19 mouse cellular contexts compared by ENCODE assay signal in genomic region chr13:114394784-114395183, GRCm38 (mm10).
"Had no signal": no experiment of that assay in that cellular context is flagged by ENCODE, and none has a peak within 500 bp of the region (broad histone marks: within the 10 kb centered on the region; RNA-seq: fewer than 3 reads in every experiment).

No protein-coding gene starts in this region.

- H3K9ac ChIP-seq: liver, embryonic 13.5 days; liver, embryonic 15.5 days; liver, postnatal 0 days; lung, embryonic 15.5 days; midbrain, embryonic 13.5 days; neural tube, embryonic 12.5 days; stomach, embryonic 15.5 days had no signal

- DNase-seq: liver, embryonic 13.5 days; liver, postnatal 0 days; lung, adult 2 months; lung, postnatal 14 days; lung, postnatal 36 days; right cerebral cortex, postnatal 25 days; thymus, adult 2 months; thymus, postnatal 25 days; thymus, postnatal 4 days had no signal

- ATAC-seq: lung, postnatal 0 days; midbrain, embryonic 13.5 days; midbrain, embryonic 16.5 days had no signal

- H3K36me3 ChIP-seq: liver, embryonic 13.5 days; liver, embryonic 15.5 days; lung, embryonic 15.5 days; midbrain, embryonic 13.5 days; neural tube, embryonic 12.5 days; stomach, embryonic 15.5 days had no signal

- H3K4me2 ChIP-seq: liver, embryonic 13.5 days; liver, embryonic 15.5 days; lung, embryonic 15.5 days; midbrain, embryonic 13.5 days; neural tube, embryonic 12.5 days; stomach, embryonic 15.5 days had no signal

- H3K4me1 ChIP-seq: liver, embryonic 13.5 days; liver, embryonic 15.5 days; lung, embryonic 15.5 days; midbrain, embryonic 13.5 days; neural tube, embryonic 12.5 days; stomach, embryonic 15.5 days had no signal

- H3K27ac ChIP-seq: liver, embryonic 13.5 days; liver, embryonic 15.5 days; lung, embryonic 15.5 days; macrophage; midbrain, embryonic 13.5 days; neural tube, embryonic 12.5 days; stomach, embryonic 15.5 days; stomach, postnatal 0 days had no signal

- H3K4me3 ChIP-seq: liver, embryonic 13.5 days; liver, embryonic 15.5 days; lung, embryonic 15.5 days; megakaryocyte, embryonic 14.5 days; midbrain, embryonic 13.5 days; neural tube, embryonic 12.5 days; stomach, embryonic 15.5 days had no signal

- H3K27me3 ChIP-seq: liver, embryonic 13.5 days; liver, embryonic 15.5 days; lung, embryonic 15.5 days; megakaryocyte, embryonic 14.5 days; midbrain, embryonic 13.5 days; neural tube, embryonic 12.5 days; stomach, embryonic 15.5 days had no signal

- H3K9me3 ChIP-seq: liver, embryonic 13.5 days; liver, embryonic 15.5 days; lung, embryonic 15.5 days; midbrain, embryonic 13.5 days; neural tube, embryonic 12.5 days; stomach, embryonic 15.5 days had no signal
